Mouse (Mus musculus): Measurements from ENCODE around the gene Gstt1. TPM values are rescaled to one million over a fixed set of nuclear protein-coding genes. Genes with fewer than 3 reads are reported as not detected.
A peak's percentile ranks its signal among the peaks of the same experiment; 100 is the strongest.

Gstt1 gene
- polyA plus RNA-seq, 1 experiment from 2014 or later, result 7.6 TPM

GRCm38 (mm10) chr10:75744017-75744416 lies 54.4 kb downstream of the Gstt1 start:
- no peak overlapping the region for H3K27ac ChIP-seq (replicated peaks; ENCODE audit: low read depth, low read length)
- ATAC-seq (replicated peaks; ENCODE audit: insufficient number of reproducible peaks, low FRiP score, low TSS enrichment, low read depth), result no peak; the same call in 1 of the 2 replicates
- no peaks in the 10 kb centered on the region for H3K27me3 ChIP-seq (ENCODE audit: control insufficient read depth, insufficient read depth, low read length)
- H3K9ac ChIP-seq (replicated peaks; ENCODE audit: low read length), result no peak overlapping the region
- no peaks in the 10 kb centered on the region for H3K4me1 ChIP-seq (ENCODE audit: control insufficient read depth, insufficient read depth, low read length)
- 48% methylated on average over 3 of the region's 3 CpGs for WGBS
- DNase-seq (ENCODE audit: low spot score), result peak; percentile 87
- no peak overlapping the region for H3K4me3 ChIP-seq (ENCODE audit: low read depth, low read length)
- H3K36me3 ChIP-seq (replicated peaks; ENCODE audit: control insufficient read depth, insufficient read depth, low read depth, low read length), result peaks cover 10% of the 10 kb centered on the region
- no peak overlapping the region for H3K4me2 ChIP-seq (ENCODE audit: low read depth, low read length)
- H3K9me3 ChIP-seq (replicated peaks; ENCODE audit: control insufficient read depth, low read length), result no peaks in the 10 kb centered on the region

- H3K4me1 ChIP-seq (ENCODE audit: control insufficient read depth, insufficient read depth, low read length), result no peaks in the 10 kb centered on the region
- DNase-seq (ENCODE audit: low spot score) (no peak), ATAC-seq (replicated peaks; ENCODE audit: insufficient number of reproducible peaks, low FRiP score, low TSS enrichment, low read depth) (no peak)
- WGBS, result 92% methylated on average over 12 of the region's 12 CpGs
- H3K9ac ChIP-seq (replicated peaks; ENCODE audit: low read length), result no peak overlapping the region
- H3K36me3 ChIP-seq (replicated peaks; ENCODE audit: control insufficient read depth, insufficient read depth, low read depth, low read length), result peaks cover 8% of the 10 kb centered on the region
- no peak overlapping the region for H3K27ac ChIP-seq (replicated peaks; ENCODE audit: low read depth, low read length)
- no peak overlapping the region for H3K4me2 ChIP-seq (ENCODE audit: low read depth, low read length)
- H3K4me3 ChIP-seq (ENCODE audit: low read depth, low read length), result no peak overlapping the region
- H3K27me3 ChIP-seq (ENCODE audit: control insufficient read depth, insufficient read depth, low read length), result no peaks in the 10 kb centered on the region
- no peaks in the 10 kb centered on the region for H3K9me3 ChIP-seq (replicated peaks; ENCODE audit: control insufficient read depth, low read length)
Measured at GRCm38 (mm10) chr10:75743369-75743768, 55.0 kb downstream of the Gstt1 start.

- Histone ChIP-seq H3K27ac (replicated peaks; ENCODE audit: low read depth, low read length) (no peak overlapping the region), H3K4me1 (ENCODE audit: control insufficient read depth, insufficient read depth, low read length) (no peaks in the 10 kb centered on the region), H3K9me3 (replicated peaks; ENCODE audit: control insufficient read depth, low read length) (no peaks in the 10 kb centered on the region), H3K4me2 (ENCODE audit: low read depth, low read length) (no peak overlapping the region), H3K27me3 (ENCODE audit: control insufficient read depth, insufficient read depth, low read length) (no peaks in the 10 kb centered on the region), H3K4me3 (ENCODE audit: low read depth, low read length) (no peak overlapping the region), H3K9ac (replicated peaks; ENCODE audit: low read length) (no peak overlapping the region), H3K36me3 (replicated peaks; ENCODE audit: control insufficient read depth, insufficient read depth, low read depth, low read length) (peaks cover 4% of the 10 kb centered on the region)
- ATAC-seq (replicated peaks; ENCODE audit: insufficient number of reproducible peaks, low FRiP score, low TSS enrichment, low read depth), result no peak
- no peak for DNase-seq (ENCODE audit: low spot score)
- 95% methylated on average over 3 of the region's 3 CpGs for WGBS
Measured at GRCm38 (mm10) chr10:75740866-75741265, 57.5 kb downstream of the Gstt1 start.

Other genes with a start within 250 kb of the Gstt1 start
- gene Lrrc75b, start 238.3 kb downstream of the Gstt1 start, polyA plus RNA-seq (2014; fragmentation: Nextera tagmentation; extraction: Ambion mirVana), result 2.0 and 2.5 TPM in 2 replicates
- gene Ggt1, start 237.0 kb downstream of the Gstt1 start, polyA plus RNA-seq (2014; fragmentation: Nextera tagmentation; extraction: Ambion mirVana), result 0.55 and 3.0 TPM in 2 replicates
- 0.22 and 0.46 TPM in 2 replicates for gene Ggt5, start 209.2 kb downstream of the Gstt1 start, polyA plus RNA-seq (2014; fragmentation: Nextera tagmentation; extraction: Ambion mirVana)
- gene Susd2, start 154.6 kb downstream of the Gstt1 start, polyA plus RNA-seq (2014; fragmentation: Nextera tagmentation; extraction: Ambion mirVana), result 1.6 and 1.9 TPM in 2 replicates
- 21.7 and 22.3 TPM in 2 replicates for gene Cabin1, start 34.2 kb downstream of the Gstt1 start, polyA plus RNA-seq (2014; fragmentation: Nextera tagmentation; extraction: Ambion mirVana)
- gene Ddt, start 25.2 kb downstream of the Gstt1 start, polyA plus RNA-seq (2014; fragmentation: Nextera tagmentation; extraction: Ambion mirVana), result 92.0 and 103 TPM in 2 replicates
- gene Gm20441, start 17.6 kb downstream of the Gstt1 start, polyA plus RNA-seq (2014; fragmentation: Nextera tagmentation; extraction: Ambion mirVana), result not detected in 2 replicates
- 5.9 and 7.8 TPM in 2 replicates for gene Gstt3, start 17.2 kb downstream of the Gstt1 start, polyA plus RNA-seq (2014; fragmentation: Nextera tagmentation; extraction: Ambion mirVana)
- not detected in 2 replicates for gene Gstt4, start 24.0 kb upstream of the Gstt1 start, polyA plus RNA-seq (2014; fragmentation: Nextera tagmentation; extraction: Ambion mirVana)
- gene Gstt2, start 38.8 kb upstream of the Gstt1 start, polyA plus RNA-seq (2014; fragmentation: Nextera tagmentation; extraction: Ambion mirVana), result 8.8 and 12.7 TPM in 2 replicates
- gene Mif, start 61.7 kb upstream of the Gstt1 start, polyA plus RNA-seq (2014; fragmentation: Nextera tagmentation; extraction: Ambion mirVana), result 1,991 and 2,343 TPM in 2 replicates
- 2.3 and 3.7 TPM in 2 replicates for gene Derl3, start 94.8 kb upstream of the Gstt1 start, polyA plus RNA-seq (2014; fragmentation: Nextera tagmentation; extraction: Ambion mirVana)
- gene Smarcb1, start 123.0 kb upstream of the Gstt1 start, polyA plus RNA-seq (2014; fragmentation: Nextera tagmentation; extraction: Ambion mirVana), result 236 and 250 TPM in 2 replicates
- gene Chchd10, start 134.5 kb upstream of the Gstt1 start, polyA plus RNA-seq (2014; fragmentation: Nextera tagmentation; extraction: Ambion mirVana), result 8.7 and 8.8 TPM in 2 replicates
- 56.1 and 71.9 TPM in 2 replicates for gene Mmp11, start 137.9 kb upstream of the Gstt1 start, polyA plus RNA-seq (2014; fragmentation: Nextera tagmentation; extraction: Ambion mirVana)
- 0.29 and 0.62 TPM in 2 replicates for gene Gm867, start 142.1 kb upstream of the Gstt1 start, polyA plus RNA-seq (2014; fragmentation: Nextera tagmentation; extraction: Ambion mirVana)
- gene Vpreb3, start 144.5 kb upstream of the Gstt1 start, polyA plus RNA-seq (2014; fragmentation: Nextera tagmentation; extraction: Ambion mirVana), result 1.1 TPM in 1 of 2 replicates, not detected in the other
- gene Gm5134, start 155.9 kb upstream of the Gstt1 start, polyA plus RNA-seq (2014; fragmentation: Nextera tagmentation; extraction: Ambion mirVana), result not detected in 2 replicates
- gene Zfp280b, start 234.1 kb upstream of the Gstt1 start, polyA plus RNA-seq (2014; fragmentation: Nextera tagmentation; extraction: Ambion mirVana), result 37.2 and 37.9 TPM in 2 replicates

Data from embryonic facial prominence, embryonic 11.5 days (tissue).